Mouse (Mus musculus): ENCODE results near the gene Znrf1.

- TF ChIP-seq CTCF (IDR thresholded peaks at IDR 0.05; ENCODE audit: borderline replicate concordance, extremely low read depth, insufficient read depth, insufficient read length) = peak; percentile 71; the same call in 1 of the 2 replicates
- no peak for TF ChIP-seq POLR2A (IDR thresholded peaks at IDR 0.05; ENCODE audit: borderline replicate concordance, extremely low read depth, insufficient read depth, insufficient read length, poor library complexity, severe bottlenecking)
Measured at GRCm38 (mm10) chr8:111662473-111662872, 126.6 kb downstream of the Znrf1 start.

Data from brain, embryonic 14.5 days (tissue).